Mouse (Mus musculus) intestine, embryonic 16.5 days (tissue): ENCODE results near the gene Adamts17. TPM values are rescaled to one million over a fixed set of nuclear protein-coding genes. Genes with fewer than 3 reads are reported as not detected.
A peak's percentile ranks its signal among the peaks of the same experiment; 100 is the strongest.

Source experiments
- ATAC-seq: fragments of 200-750 bp; cut with Nextera tagmentation; 2 replicates; pipeline ENCODE4 v1.8.0; 2017; ENCODE audit warnings: moderate TSS enrichment, moderate library complexity
- H3K27ac ChIP-seq: fragments of 300-500 bp; sonication (generic); 2 replicates; pipeline ENCODE4 v1.5.1; 2014; ENCODE audit warnings: mild to moderate bottlenecking, low read length
- H3K27me3 ChIP-seq: fragments of 300-500 bp; sonication (generic); replicated peaks from 2 replicates; pipeline ENCODE4 v1.6.1; 2014; ENCODE audit warnings: low read length, control low read depth, mixed read lengths; ENCODE audit not compliant: control insufficient read depth, insufficient read depth
- H3K36me3 ChIP-seq: fragments of 300-500 bp; sonication (generic); 2 replicates; pipeline ENCODE4 v1.6.1; 2014; ENCODE audit warnings: low read length, control low read depth; ENCODE audit not compliant: control insufficient read depth, insufficient read depth
- H3K4me1 ChIP-seq: fragments of 300-500 bp; sonication (generic); 2 replicates; pipeline ENCODE4 v1.6.1; 2014; ENCODE audit warnings: low read length, control low read depth, mixed read lengths; ENCODE audit not compliant: control insufficient read depth, insufficient read depth
- H3K4me2 ChIP-seq: fragments of 300-500 bp; sonication (generic); 2 replicates; pipeline ENCODE4 v1.6.1; 2014; ENCODE audit warnings: low read depth, low read length, control low read depth
- H3K4me3 ChIP-seq: fragments of 300-500 bp; sonication (generic); 2 replicates; pipeline ENCODE4 v1.5.1; 2014; ENCODE audit warnings: mild to moderate bottlenecking, low read length
- H3K9ac ChIP-seq: fragments of 300-500 bp; sonication (generic); 2 replicates; pipeline ENCODE4 v1.6.1; 2014; ENCODE audit warnings: low read depth, low read length
- H3K9me3 ChIP-seq: fragments of 300-500 bp; sonication (generic); 2 replicates; pipeline ENCODE4 v1.6.1; 2016; ENCODE audit warnings: low read length, control low read depth; ENCODE audit not compliant: control insufficient read depth
- WGBS: fragments of 180-500 bp; shearing (Covaris S2); extraction: QIAGEN DNeasy Blood & Tissue Kit; methylation state at CpG from one replicate; pipeline ENCODE4 v1.1.7; 2014; 5-methylcytosine and 5-hydroxymethylcytosine counted together
- polyA plus RNA-seq: library from polyadenylated mRNA; unstranded; fragments of >200 nt; fragmentation: Nextera tagmentation; extraction: Ambion mirVana; gene quantifications from 2 replicates; pipeline ENCODE4 v1.2.1, GENCODE M21; 2015

The Adamts17 gene
- polyA plus RNA-seq, 1 experiment from 2014 or later: 3.7 TPM

DNA sequence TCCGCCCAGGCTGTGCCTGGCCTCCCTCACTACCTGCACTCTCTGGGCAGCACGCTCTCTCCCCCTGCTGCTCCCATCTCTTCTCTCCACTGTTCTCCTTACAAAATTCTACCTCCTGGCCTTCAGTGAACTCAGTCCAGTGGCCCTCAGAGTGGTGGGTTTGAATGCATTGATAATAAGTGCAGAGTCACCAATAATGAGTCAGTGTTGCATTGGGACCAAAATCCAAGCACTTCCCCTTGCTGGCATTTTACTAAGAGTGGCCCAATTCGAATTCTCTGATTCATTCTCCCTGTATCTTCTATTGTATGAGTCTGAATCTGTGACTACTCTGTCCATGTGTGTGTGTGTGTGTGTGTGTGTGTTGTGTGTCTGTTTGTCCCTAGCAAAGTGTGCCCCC lies 32.7 kb upstream of the Adamts17 start:
- 70% methylated on average over 3 of the region's 3 CpGs for WGBS
- H3K4me1 ChIP-seq: no peaks in the 10 kb centered on the region
- H3K27ac ChIP-seq: no peak overlapping the region
- no peaks in the 10 kb centered on the region for H3K9me3 ChIP-seq
- no peak overlapping the region for H3K9ac ChIP-seq
- no peak for ATAC-seq
- H3K27me3 ChIP-seq: no peaks in the 10 kb centered on the region
- no peak overlapping the region for H3K4me3 ChIP-seq
- H3K4me2 ChIP-seq: no peak overlapping the region
- no peaks in the 10 kb centered on the region for H3K36me3 ChIP-seq

DNA sequence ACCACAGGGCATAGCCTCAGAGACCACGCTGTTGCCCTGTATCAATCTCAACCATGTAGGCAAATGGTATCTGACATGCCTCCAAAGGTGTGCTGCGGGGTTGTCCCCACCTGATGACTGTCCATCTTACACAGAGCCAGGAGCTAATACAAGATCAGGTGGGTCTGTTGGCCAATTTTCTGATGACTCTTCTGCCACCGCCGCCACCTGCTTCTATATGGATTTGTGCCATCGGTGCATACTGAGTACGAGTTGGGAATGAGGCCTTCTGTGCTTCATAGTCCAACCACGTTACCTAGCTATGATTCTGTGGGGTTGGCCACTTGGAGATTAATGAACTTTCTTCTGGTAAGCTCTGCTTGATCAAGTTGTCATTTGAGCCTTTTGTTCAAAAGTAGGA lies 29.1 kb upstream of the Adamts17 start:
- H3K4me2 ChIP-seq: no peak overlapping the region
- H3K36me3 ChIP-seq: no peaks in the 10 kb centered on the region
- H3K9me3 ChIP-seq: no peaks in the 10 kb centered on the region
- no peak for ATAC-seq
- H3K4me3 ChIP-seq: no peak overlapping the region
- no peak overlapping the region for H3K9ac ChIP-seq
- H3K4me1 ChIP-seq: no peaks in the 10 kb centered on the region
- no peaks in the 10 kb centered on the region for H3K27me3 ChIP-seq
- H3K27ac ChIP-seq: no peak overlapping the region
- WGBS: 94% methylated on average over 7 of the region's 7 CpGs

DNA sequence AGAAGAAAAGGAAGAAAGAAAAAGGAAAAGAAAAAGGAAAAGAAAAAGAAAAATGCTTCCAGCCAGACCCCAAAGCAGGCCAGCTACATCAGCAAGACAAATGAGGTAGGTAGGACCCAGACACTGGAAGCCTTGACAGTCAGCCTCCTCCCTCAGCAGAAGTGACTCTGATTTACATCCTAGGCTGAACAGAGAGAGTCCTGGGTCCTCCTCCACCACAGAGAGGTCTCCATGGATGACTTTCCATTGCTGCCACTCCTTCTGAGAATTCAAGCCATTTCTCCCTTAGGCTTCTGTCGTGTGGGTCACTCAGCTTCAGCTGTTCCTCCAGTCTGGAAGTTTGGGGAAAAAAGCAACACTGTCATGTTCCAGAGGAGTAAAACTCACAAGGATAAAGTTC lies 28.2 kb upstream of the Adamts17 start:
- H3K27me3 ChIP-seq: no peaks in the 10 kb centered on the region
- H3K36me3 ChIP-seq: no peaks in the 10 kb centered on the region
- H3K4me3 ChIP-seq: no peak overlapping the region
- WGBS: 82% methylated on average over 1 of the region's 1 CpGs
- no peak overlapping the region for H3K9ac ChIP-seq
- ATAC-seq: no peak
- H3K9me3 ChIP-seq: no peaks in the 10 kb centered on the region
- H3K4me2 ChIP-seq: no peak overlapping the region
- no peak overlapping the region for H3K27ac ChIP-seq
- H3K4me1 ChIP-seq: no peaks in the 10 kb centered on the region

DNA sequence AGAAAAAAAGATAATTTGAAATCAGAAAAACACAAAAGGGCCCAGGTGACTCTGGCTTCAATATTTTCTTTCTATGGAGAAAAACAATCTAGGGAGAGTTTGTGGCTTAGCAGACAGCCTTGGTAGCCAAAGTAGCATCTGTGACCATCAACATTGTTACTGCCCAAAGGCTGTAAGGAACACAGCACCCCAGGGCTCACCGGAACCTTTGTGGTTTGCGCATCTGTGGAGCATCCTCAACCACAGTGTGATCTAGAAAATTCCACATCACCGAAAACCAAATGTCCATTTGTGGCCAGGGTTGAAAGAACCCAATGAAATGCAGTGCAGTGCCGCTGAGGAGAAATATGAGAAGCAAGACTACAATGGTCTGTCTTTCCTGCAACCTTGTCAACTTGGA lies 27.2 kb upstream of the Adamts17 start:
- Histone ChIP-seq H3K27ac (no peak overlapping the region), H3K4me2 (no peak overlapping the region), H3K27me3 (no peaks in the 10 kb centered on the region), H3K9me3 (no peaks in the 10 kb centered on the region), H3K9ac (no peak overlapping the region), H3K4me1 (no peaks in the 10 kb centered on the region), H3K4me3 (no peak overlapping the region), H3K36me3 (no peaks in the 10 kb centered on the region)
- 92% methylated on average over 4 of the region's 4 CpGs for WGBS
- no peak for ATAC-seq

DNA sequence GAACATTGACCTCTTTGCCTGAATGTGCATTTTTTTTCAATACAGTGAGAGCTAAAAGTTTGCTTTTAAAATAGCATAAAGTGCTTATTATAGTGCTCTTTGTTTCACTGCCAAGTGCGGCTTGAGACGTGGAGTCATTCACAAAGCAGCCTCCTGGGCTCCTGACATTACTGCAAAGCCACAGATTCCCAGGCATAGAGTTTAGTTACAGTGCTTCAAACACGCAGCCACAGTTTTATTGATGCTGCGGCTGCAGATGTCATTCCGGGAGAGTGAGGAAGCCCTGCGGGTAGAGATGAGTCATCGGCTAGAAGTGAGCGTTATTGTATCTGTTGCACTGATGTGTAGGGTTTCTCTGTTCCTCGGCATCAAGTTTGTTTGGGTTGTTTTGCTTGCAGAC lies 26.8 kb upstream of the Adamts17 start:
- Histone ChIP-seq H3K9me3 (no peaks in the 10 kb centered on the region), H3K27ac (no peak overlapping the region), H3K4me3 (no peak overlapping the region), H3K4me1 (no peaks in the 10 kb centered on the region), H3K4me2 (no peak overlapping the region), H3K27me3 (no peaks in the 10 kb centered on the region), H3K36me3 (no peaks in the 10 kb centered on the region), H3K9ac (no peak overlapping the region)
- no peak for ATAC-seq
- 41% methylated on average over 9 of the region's 9 CpGs for WGBS

DNA sequence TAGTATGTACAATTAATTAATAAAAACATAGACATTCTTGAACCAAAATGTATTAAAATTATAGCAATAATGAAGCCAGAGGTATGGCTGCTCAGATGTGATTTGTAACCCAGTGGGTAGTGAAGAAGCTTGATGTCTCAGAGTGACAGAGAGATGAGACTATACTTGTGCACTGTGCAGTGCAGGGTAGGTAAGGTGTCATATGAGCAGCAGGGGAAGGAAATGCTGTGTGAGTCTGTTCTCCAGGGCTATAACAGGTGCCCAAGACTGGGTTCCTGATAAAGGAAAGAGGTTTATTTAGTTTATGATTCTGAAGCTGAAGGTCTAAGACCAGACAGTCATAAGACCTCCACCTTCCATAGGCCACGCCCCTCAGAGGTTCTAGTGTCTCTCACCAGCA lies 26.4 kb upstream of the Adamts17 start:
- Histone ChIP-seq H3K9ac (no peak overlapping the region), H3K4me1 (no peaks in the 10 kb centered on the region), H3K27ac (no peak overlapping the region), H3K9me3 (no peaks in the 10 kb centered on the region), H3K27me3 (no peaks in the 10 kb centered on the region), H3K4me3 (no peak overlapping the region), H3K4me2 (no peak overlapping the region), H3K36me3 (no peaks in the 10 kb centered on the region)
- 75% methylated on average over 1 of the region's 1 CpGs for WGBS
- ATAC-seq: peak; percentile 52; the same call in 1 of the 2 replicates

DNA sequence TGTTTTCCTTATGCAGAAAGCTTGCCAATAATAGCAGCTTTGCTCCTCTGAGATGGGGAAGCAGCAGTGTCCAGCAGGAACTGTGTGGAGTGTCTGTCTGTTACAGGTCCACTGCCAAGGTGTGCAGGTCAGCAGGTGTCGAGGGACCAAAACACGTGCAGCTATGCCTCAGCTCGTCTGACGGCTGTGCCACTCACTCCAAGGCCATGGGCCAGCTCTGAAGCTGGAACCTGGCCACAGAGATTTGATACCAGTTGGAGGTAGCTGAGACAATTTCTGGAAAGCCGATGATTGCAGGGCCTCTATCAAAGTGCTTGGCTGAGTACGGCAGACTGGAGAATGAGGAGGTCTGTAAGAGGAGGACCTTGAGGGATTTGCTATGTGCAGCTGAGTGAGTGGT lies 24.0 kb upstream of the Adamts17 start:
- H3K9me3 ChIP-seq: no peaks in the 10 kb centered on the region
- H3K36me3 ChIP-seq: no peaks in the 10 kb centered on the region
- no peak overlapping the region for H3K27ac ChIP-seq
- no peak overlapping the region for H3K4me2 ChIP-seq
- no peaks in the 10 kb centered on the region for H3K4me1 ChIP-seq
- no peaks in the 10 kb centered on the region for H3K27me3 ChIP-seq
- ATAC-seq: no peak
- 85% methylated on average over 6 of the region's 6 CpGs for WGBS
- H3K9ac ChIP-seq: no peak overlapping the region
- no peak overlapping the region for H3K4me3 ChIP-seq

DNA sequence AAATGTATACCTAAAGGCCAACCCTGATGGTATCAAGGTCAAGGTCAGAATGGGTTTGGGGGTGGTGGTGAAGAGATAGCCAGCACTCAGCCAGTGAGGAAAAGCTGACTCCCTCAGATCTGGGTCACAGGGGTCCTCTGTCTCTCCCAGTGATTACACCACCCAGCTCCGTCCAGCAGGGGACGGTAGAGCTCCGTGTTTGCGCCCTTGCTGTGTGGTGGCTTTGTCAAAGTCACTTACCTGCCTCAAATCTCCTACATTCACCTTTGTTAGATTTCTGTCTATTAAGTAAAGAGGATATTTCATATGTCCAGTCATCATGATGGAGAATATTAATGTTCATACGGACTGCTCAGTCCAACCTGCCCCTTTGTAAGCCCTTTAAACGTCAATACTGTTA lies 19.5 kb upstream of the Adamts17 start:
- no peaks in the 10 kb centered on the region for H3K4me1 ChIP-seq
- H3K27ac ChIP-seq: no peak overlapping the region
- no peaks in the 10 kb centered on the region for H3K9me3 ChIP-seq
- H3K4me2 ChIP-seq: no peak overlapping the region
- ATAC-seq: no peak
- 24% methylated on average over 6 of the region's 6 CpGs for WGBS
- H3K9ac ChIP-seq: no peak overlapping the region
- no peaks in the 10 kb centered on the region for H3K27me3 ChIP-seq
- no peaks in the 10 kb centered on the region for H3K36me3 ChIP-seq
- no peak overlapping the region for H3K4me3 ChIP-seq

DNA sequence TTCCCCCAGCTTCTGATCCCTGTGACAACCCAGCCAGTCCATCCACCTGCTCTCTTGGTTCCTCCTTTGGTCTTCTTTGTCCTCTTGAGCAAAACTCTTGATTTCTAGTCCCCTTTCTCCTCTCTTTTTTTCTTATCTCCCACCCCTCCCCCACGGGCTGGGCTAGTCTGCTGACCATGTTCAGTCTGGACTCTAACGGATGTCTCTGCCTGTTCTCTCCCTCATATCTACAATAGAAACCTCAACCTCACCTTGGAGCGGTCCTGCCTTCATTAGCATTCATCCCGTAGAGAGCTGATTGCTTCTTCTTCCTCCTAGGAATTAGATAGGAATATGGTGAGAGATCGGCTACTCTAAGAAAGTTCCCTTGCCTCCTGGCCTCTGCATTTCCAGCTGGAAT lies 8.7 kb upstream of the Adamts17 start:
- H3K4me2 ChIP-seq: peak overlapping the region; percentile 21; the same call in 1 of the 2 replicates
- H3K4me1 ChIP-seq: peaks cover 10% of the 10 kb centered on the region; the same call in 1 of the 2 replicates
- no peak overlapping the region for H3K9ac ChIP-seq
- no peak overlapping the region for H3K27ac ChIP-seq
- no peaks in the 10 kb centered on the region for H3K9me3 ChIP-seq
- H3K4me3 ChIP-seq: no peak overlapping the region
- no peaks in the 10 kb centered on the region for H3K36me3 ChIP-seq
- WGBS: 60% methylated on average over 5 of the region's 5 CpGs
- ATAC-seq: no peak
- H3K27me3 ChIP-seq: no peaks in the 10 kb centered on the region

DNA sequence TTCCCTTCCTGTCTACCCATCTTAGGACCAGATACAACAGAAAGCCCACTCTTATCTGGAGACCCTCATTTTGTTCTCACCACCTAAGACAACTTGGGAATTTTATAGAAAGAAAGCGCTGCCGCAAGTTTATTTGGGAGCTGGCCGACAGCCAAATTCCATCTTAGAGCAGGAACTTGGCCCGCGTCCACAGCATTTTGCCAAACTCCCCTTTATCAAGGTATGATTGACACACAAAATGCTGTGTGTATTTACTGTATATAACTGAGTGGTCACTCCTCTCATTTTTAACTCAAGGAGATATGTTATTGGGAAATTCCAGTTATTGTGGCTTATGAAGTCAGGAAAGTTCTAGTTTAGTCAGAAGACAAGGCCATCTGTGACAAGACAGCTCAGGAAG lies 8.2 kb upstream of the Adamts17 start:
- H3K4me2 ChIP-seq: peak overlapping the region; percentile 21; the same call in 1 of the 2 replicates

More for the DNA sequence above, 8.2 kb upstream of the Adamts17 start:
- Histone ChIP-seq H3K4me3 (no peak overlapping the region), H3K9ac (no peak overlapping the region), H3K4me1 (peaks cover 10% of the 10 kb centered on the region; the same call in 1 of the 2 replicates), H3K27me3 (no peaks in the 10 kb centered on the region), H3K27ac (no peak overlapping the region), H3K9me3 (no peaks in the 10 kb centered on the region), H3K36me3 (no peaks in the 10 kb centered on the region)
- 37% methylated on average over 5 of the region's 5 CpGs for WGBS
- no peak for ATAC-seq
